Mouse (Mus musculus) small intestine, adult 2 months (tissue): ENCODE results near the gene Adamtsl3.

ENCODE experiments used
- CTCF ChIP-seq: fragments of 200-500 bp; IDR thresholded peaks from 2 replicates; pipeline ENCODE4 v1.5.1; 2012; ENCODE audit warnings: low read depth, mild to moderate bottlenecking, control low read depth, inconsistent platforms, low read length, moderate library complexity, mixed read lengths; ENCODE audit not compliant: insufficient replicate concordance, insufficient read length; ENCODE audit errors: extremely low read depth
- POLR2A ChIP-seq: fragments of 200-500 bp; IDR thresholded peaks from 2 replicates; pipeline ENCODE4 v1.6.1; 2012; ENCODE audit warnings: low read depth, mild to moderate bottlenecking, control low read depth, inconsistent platforms, low read length, moderate library complexity

GRCm38 (mm10) chr7:82394435-82395186 lies 59.1 kb downstream of the Adamtsl3 start:
- TF ChIP-seq CTCF, result no peak
- TF ChIP-seq POLR2A, result no peak
